Mouse (Mus musculus) CD4-positive, CD25-positive, alpha-beta regulatory T cell, adult 9 weeks (primary cell): ENCODE data around the gene Brinp3. TPM values are rescaled to one million over a fixed set of nuclear protein-coding genes. Genes with fewer than 3 reads are reported as not detected.

Experiments used
- polyA plus RNA-seq: library from polyadenylated mRNA; unstranded; fragments of 100-300 nt; shearing (Covaris generic); gene quantifications from one replicate; pipeline ENCODE4 v1.2.1, GENCODE M21; 2017

Gene Brinp3
- polyA plus RNA-seq: not detected

DNA sequence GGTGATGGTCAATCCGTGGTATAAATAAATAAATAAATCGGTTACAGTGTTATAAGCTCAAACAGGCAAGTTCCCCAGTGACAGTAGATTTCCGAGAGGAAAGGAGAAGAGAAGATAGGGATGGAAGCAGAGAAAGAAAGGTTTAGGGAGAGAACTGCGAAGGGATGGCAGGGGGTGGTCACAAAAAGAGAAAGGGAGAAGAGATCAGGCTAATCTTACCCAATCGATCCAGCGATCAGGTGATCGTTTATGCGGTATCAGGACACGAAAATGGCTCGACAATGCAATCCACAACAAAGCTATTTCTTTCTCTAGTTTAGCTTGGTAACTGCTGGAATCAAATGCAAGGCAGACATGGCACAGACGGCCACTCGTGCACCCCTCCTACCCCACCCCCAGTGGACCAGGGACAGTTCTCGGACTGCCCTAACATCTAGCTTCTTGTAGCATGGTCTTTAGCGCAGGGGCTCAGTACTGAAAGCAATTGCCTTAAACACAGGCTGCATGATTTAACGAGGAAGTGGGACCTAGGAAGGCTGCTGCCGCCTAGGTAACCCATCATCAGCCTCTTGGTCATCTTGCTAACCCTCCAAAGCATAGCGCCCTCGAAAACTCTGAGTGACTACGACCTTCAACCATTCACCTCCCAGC is at the start of gene Brinp3:
TSS of gene Brinp3 (plus strand) at position 80 of the 651 bp plus-strand sequence.

